Comparison of ENCODE assay signal across 8 mouse cellular contexts in the genomic region with DNA sequence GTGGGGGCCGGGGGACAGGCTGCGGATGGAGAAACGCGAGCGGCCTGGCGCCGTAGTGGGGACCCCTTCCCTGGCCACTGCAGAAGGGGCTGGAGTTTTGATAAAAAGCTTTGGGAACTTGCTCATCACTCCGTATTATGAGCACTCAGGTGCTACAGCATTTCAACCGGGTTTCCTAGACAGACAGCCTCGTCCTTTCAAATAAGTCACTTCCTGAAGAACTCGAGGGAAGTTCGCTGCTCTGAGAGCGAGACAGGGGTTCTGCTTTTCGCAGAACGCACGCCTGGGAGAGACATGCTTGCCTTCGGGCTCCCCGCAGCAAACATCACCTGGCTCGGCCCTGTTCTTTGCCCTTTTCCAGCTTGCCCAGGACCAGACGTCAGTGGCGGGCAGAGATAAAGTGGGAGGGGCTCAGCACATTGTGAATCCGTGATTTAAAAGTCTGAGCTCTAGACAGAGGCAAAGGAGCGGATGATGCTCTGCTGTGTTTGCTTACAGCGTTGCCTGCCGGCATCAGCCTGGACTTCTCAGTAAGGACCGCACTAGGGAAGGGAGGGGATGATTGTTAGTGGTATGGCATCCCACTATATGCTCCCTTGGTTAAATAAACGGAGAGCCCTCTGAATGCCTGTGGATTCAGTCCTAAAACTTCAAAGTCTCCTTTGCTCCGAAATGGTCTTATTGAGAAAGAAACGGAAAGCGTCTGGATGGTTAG. TPM values are rescaled to one million over a fixed set of nuclear protein-coding genes. Genes with fewer than 3 reads are reported as not detected.
DNase-seq lines count a peak whose midpoint lies in the region; ATAC-seq and TF ChIP-seq lines count a peak whose summit lies in the region.
"Had no signal": no experiment of that assay in that cellular context is flagged by ENCODE, and none has a peak within 500 bp of the region (broad histone marks: within the 10 kb centered on the region; RNA-seq: fewer than 3 reads in every experiment).

No protein-coding gene starts in this region.

- DNase-seq in testis, postnatal 10 days (ENCODE audit: low spot score) = no peak
- no peak for DNase-seq in liver, embryonic 14.5 days (ENCODE audit: low read depth in 3 of 3, low spot score in 3 of 3)
- no peak for DNase-seq in thymus, adult 2 months
- no peak for DNase-seq in adrenal gland, postnatal 4 days (ENCODE audit: low spot score in 2 of 2)
- DNase-seq: spleen, adult 18-20 months had no signal

- ATAC-seq in hematopoietic stem cell, adult 5-6 weeks (replicated peaks in 1 of 2; ENCODE audit: insufficient read depth in 1 of 2, low FRiP score in 2 of 2, low TSS enrichment in 1 of 2, low read depth in 1 of 2, poor library complexity in 2 of 2, severe bottlenecking in 2 of 2) = peak; percentile 18 to 53; a peak in 3 of 4 replicates
- ATAC-seq in liver, embryonic 14.5 days (ENCODE audit: insufficient read depth) = no peak
- no peak for ATAC-seq in megakaryocyte progenitor cell, adult 5-6 weeks (replicated peaks; ENCODE audit: poor library complexity)

- H3K9me3 ChIP-seq in liver, embryonic 14.5 days (ENCODE audit: control insufficient read depth, low read length) = no peaks in the 10 kb centered on the region

- H3K9ac ChIP-seq in liver, embryonic 14.5 days (replicated peaks) = no peak overlapping the region

- H3K4me3 ChIP-seq in testis, adult 2 months (ENCODE audit: control insufficient read depth, low read depth, low read length) = peak overlapping the region; percentile 60
- no peak overlapping the region; a peak in 1 of 4 replicates for H3K4me3 ChIP-seq in liver, embryonic 14.5 days (ENCODE audit: insufficient read depth in 1 of 2, low read depth in 2 of 2, low read length in 2 of 2)
- no peak overlapping the region for H3K4me3 ChIP-seq in thymus, adult 2 months (ENCODE audit: control insufficient read depth, insufficient read depth, low read length)

- TF ChIP-seq POLR2A in testis, adult 2 months (IDR thresholded peaks at IDR 0.05; ENCODE audit: control insufficient read depth, low read depth, low read length) = no peak
- no peak for TF ChIP-seq POLR2A in thymus, adult 2 months (IDR thresholded peaks at IDR 0.05; ENCODE audit: control insufficient read depth, extremely low read depth, insufficient read depth, low read length, poor library complexity)

- H3K4me1 ChIP-seq in testis, adult 2 months (ENCODE audit: control insufficient read depth, insufficient read depth, low read length) = peaks cover 14% of the 10 kb centered on the region
- H3K4me1 ChIP-seq in liver, embryonic 14.5 days (replicated peaks; ENCODE audit: control insufficient read depth in 2 of 2, insufficient read depth in 2 of 2, low read length in 1 of 2) = no peaks in the 10 kb centered on the region
- 0 out of 2 replicates have a peak, but pooled peaks cover 4% of the 10 kb centered on the region for H3K4me1 ChIP-seq in thymus, adult 2 months (replicated peaks; ENCODE audit: control insufficient read depth, insufficient read depth, low read length)

- H3K27ac ChIP-seq in testis, adult 2 months (ENCODE audit: control insufficient read depth, insufficient read depth, low read depth, low read length) = no peak overlapping the region
- H3K27ac ChIP-seq in liver, embryonic 14.5 days = no peak overlapping the region
- H3K27ac ChIP-seq in thymus, adult 2 months (ENCODE audit: control insufficient read depth, insufficient read depth, low read length) = no peak overlapping the region

- TF ChIP-seq EP300 in liver, embryonic 14.5 days (IDR thresholded peaks at IDR 0.05; ENCODE audit: low read depth) = no peak

- H3K27me3 ChIP-seq in testis, adult 2 months (ENCODE audit: control insufficient read depth, insufficient read depth, low read length) = no peaks in the 10 kb centered on the region
- H3K27me3 ChIP-seq in liver, embryonic 14.5 days (ENCODE audit: control insufficient read depth, insufficient read depth, low read length) = peaks cover 48% of the 10 kb centered on the region
- H3K27me3 ChIP-seq in thymus, adult 2 months (ENCODE audit: control insufficient read depth, insufficient read depth, low read length) = peaks cover 6% of the 10 kb centered on the region; the same call in 1 of the 2 replicates

- no peaks in the 10 kb centered on the region for H3K36me3 ChIP-seq in testis, adult 2 months (ENCODE audit: control insufficient read depth, insufficient read depth, low read length)
- H3K36me3 ChIP-seq in liver, embryonic 14.5 days (replicated peaks; ENCODE audit: control insufficient read depth, insufficient read depth, low read depth) = no peaks in the 10 kb centered on the region
- no peaks in the 10 kb centered on the region for H3K36me3 ChIP-seq in thymus, adult 2 months (ENCODE audit: control insufficient read depth, insufficient read depth, low read length)

- peak overlapping the region; percentile 50 for H3K4me2 ChIP-seq in liver, embryonic 14.5 days (ENCODE audit: low read depth)

- WGBS in liver, embryonic 14.5 days (ENCODE audit: insufficient replicate concordance) = 10% methylated on average over 30 of the region's 30 CpGs
- WGBS in thymus, adult 2 months = 13% methylated on average over 30 of the region's 30 CpGs

- no peak for TF ChIP-seq CTCF in testis, adult 2 months (IDR thresholded peaks at IDR 0.05; ENCODE audit: control insufficient read depth, insufficient read depth, insufficient replicate concordance, low read depth, low read length)
- no peak for TF ChIP-seq CTCF in liver, embryonic 14.5 days (IDR thresholded peaks at IDR 0.05; ENCODE audit: low read depth)
- no peak for TF ChIP-seq CTCF in thymus, adult 2 months (IDR thresholded peaks at IDR 0.05; ENCODE audit: borderline replicate concordance, control insufficient read depth, extremely low read depth, insufficient read depth, low read length, poor library complexity)

RNA-seq across cellular contexts. Expression of a gene that starts 0.7 kb away (rescaled TPM):
- 0.42 and 0.87 TPM in 2 replicates for polyA plus RNA-seq in testis, adult 2 months (2012; rRNA removed)
- total RNA-seq in hematopoietic stem cell, adult 5-6 weeks (2017) = not detected in 2 replicates
- 0.01 and 0.02 TPM in 2 replicates for polyA plus RNA-seq in liver, embryonic 14.5 days (2012; rRNA removed)
- polyA plus RNA-seq in liver, embryonic 14.5 days (2014; fragmentation: Nextera tagmentation; extraction: Ambion mirVana) = not detected in 2 replicates
- 0.40 and 0.54 TPM in 2 replicates for polyA plus RNA-seq in thymus, adult 2 months (2012; rRNA removed)
- total RNA-seq in megakaryocyte progenitor cell, adult 5-6 weeks (2015) = not detected in 2 replicates
- not detected in 2 replicates for total RNA-seq in megakaryocyte progenitor cell, adult 5-6 weeks (2017)
- total RNA-seq in adrenal gland, postnatal 4 days (2021) = 1 to 10 TPM in 1 of 2 experiments, under 1 TPM in 1; 0.08 to 4.5 TPM

RNA-seq across cellular contexts. Expression of a gene that starts 48.7 kb away (rescaled TPM):
- polyA plus RNA-seq in testis, adult 2 months (2012; rRNA removed) = 55.7 and 67.1 TPM in 2 replicates
- total RNA-seq in hematopoietic stem cell, adult 5-6 weeks (2017) = not detected in 2 replicates
- polyA plus RNA-seq in liver, embryonic 14.5 days (2012; rRNA removed) = under 0.01 and 0.02 TPM in 2 replicates
- 0.05 TPM in 1 of 2 replicates, not detected in the other for polyA plus RNA-seq in liver, embryonic 14.5 days (2014; fragmentation: Nextera tagmentation; extraction: Ambion mirVana)
- 0.09 and 0.10 TPM in 2 replicates for polyA plus RNA-seq in thymus, adult 2 months (2012; rRNA removed)
- 0.17 TPM in 1 of 2 replicates, not detected in the other for total RNA-seq in megakaryocyte progenitor cell, adult 5-6 weeks (2015)
- 0.04 TPM in 1 of 2 replicates, not detected in the other for total RNA-seq in megakaryocyte progenitor cell, adult 5-6 weeks (2017)
- total RNA-seq in adrenal gland, postnatal 4 days (2021) = under 1 TPM; 0.14 TPM

RNA-seq across cellular contexts. Expression of a gene that starts 52.8 kb away (rescaled TPM):
- polyA plus RNA-seq in testis, adult 2 months (2012; rRNA removed) = 13.5 and 14.2 TPM in 2 replicates
- 26.5 and 28.8 TPM in 2 replicates for total RNA-seq in hematopoietic stem cell, adult 5-6 weeks (2017)
- 1.5 and 2.3 TPM in 2 replicates for polyA plus RNA-seq in liver, embryonic 14.5 days (2012; rRNA removed)
- 4.9 and 5.1 TPM in 2 replicates for polyA plus RNA-seq in liver, embryonic 14.5 days (2014; fragmentation: Nextera tagmentation; extraction: Ambion mirVana)
- polyA plus RNA-seq in thymus, adult 2 months (2012; rRNA removed) = 5.7 and 5.9 TPM in 2 replicates
- 6.6 and 7.3 TPM in 2 replicates for total RNA-seq in megakaryocyte progenitor cell, adult 5-6 weeks (2015)
- total RNA-seq in megakaryocyte progenitor cell, adult 5-6 weeks (2017) = 23.8 and 32.2 TPM in 2 replicates
- 10 to 100 TPM; 21.2 to 27.3 TPM for total RNA-seq in adrenal gland, postnatal 4 days (2021)

Comparison
In these comparisons a context has a peak if more than half of its experiments do, and no peak if none do; other contexts are left out.
1. ATAC-seq: peak in hematopoietic stem cell, adult 5-6 weeks (2 of 2); none in liver, embryonic 14.5 days (single experiment) and megakaryocyte progenitor cell, adult 5-6 weeks (single experiment).